Mouse (Mus musculus) lung, postnatal 0 days (tissue): ENCODE measurements around the gene A930009A15Rik.

ENCODE experiments used
- CTCF ChIP-seq: IDR thresholded peaks from 2 replicates; pipeline ENCODE4 v1.5.1; 2016; ENCODE audit warnings: antibody characterized with exemption, mild to moderate bottlenecking
- EP300 ChIP-seq: IDR thresholded peaks from 2 replicates; pipeline ENCODE4 v1.6.1; 2016; ENCODE audit warnings: antibody characterized with exemption, mild to moderate bottlenecking, control low read depth

DNA sequence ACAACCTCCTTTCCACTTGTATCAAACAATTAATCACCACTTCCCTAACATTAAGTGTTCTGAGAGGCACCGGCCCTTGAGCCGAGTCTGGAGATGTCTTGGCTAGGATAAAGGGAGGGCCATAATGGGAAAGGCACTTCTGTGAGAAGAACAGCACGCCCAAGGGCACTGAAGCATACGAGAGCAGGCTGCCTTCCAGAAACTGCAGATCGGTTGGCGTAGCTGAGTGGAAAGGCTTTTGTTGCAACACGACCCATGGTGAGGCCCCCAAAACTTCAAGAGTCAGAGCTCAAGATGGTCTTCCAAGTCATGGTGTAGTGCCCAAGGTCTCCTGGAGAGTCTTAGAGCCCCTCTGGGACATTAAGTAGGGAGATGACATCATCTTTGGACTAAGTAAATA lies 19.5 kb upstream of the A930009A15Rik start:
- TF ChIP-seq EP300: no peak
- no peak for TF ChIP-seq CTCF
